Mouse (Mus musculus) adrenal gland, adult 8-10 months (tissue): Measurements from ENCODE around the gene Zfp148. TPM values are rescaled to one million over a fixed set of nuclear protein-coding genes. Genes with fewer than 3 reads are reported as not detected.
"Not testable (repeated sequence)": the region's sequence is repeated elsewhere in the genome, so short reads cannot be mapped to it uniquely, and the experiment has no call there.

Source experiments
- DNase-seq: peaks from one replicate; pipeline ENCODE4 v3.0.0; 2022
- total RNA-seq, 4 experiments: library from RNA; stranded (reverse); gene quantifications; 2 replicates each; pipeline ENCODE4 v1.2.4; 2022

Gene Zfp148
- total RNA-seq, 4 experiments from 2014 or later, result 52.2 to 82.0 (median 73.8) TPM

DNA sequence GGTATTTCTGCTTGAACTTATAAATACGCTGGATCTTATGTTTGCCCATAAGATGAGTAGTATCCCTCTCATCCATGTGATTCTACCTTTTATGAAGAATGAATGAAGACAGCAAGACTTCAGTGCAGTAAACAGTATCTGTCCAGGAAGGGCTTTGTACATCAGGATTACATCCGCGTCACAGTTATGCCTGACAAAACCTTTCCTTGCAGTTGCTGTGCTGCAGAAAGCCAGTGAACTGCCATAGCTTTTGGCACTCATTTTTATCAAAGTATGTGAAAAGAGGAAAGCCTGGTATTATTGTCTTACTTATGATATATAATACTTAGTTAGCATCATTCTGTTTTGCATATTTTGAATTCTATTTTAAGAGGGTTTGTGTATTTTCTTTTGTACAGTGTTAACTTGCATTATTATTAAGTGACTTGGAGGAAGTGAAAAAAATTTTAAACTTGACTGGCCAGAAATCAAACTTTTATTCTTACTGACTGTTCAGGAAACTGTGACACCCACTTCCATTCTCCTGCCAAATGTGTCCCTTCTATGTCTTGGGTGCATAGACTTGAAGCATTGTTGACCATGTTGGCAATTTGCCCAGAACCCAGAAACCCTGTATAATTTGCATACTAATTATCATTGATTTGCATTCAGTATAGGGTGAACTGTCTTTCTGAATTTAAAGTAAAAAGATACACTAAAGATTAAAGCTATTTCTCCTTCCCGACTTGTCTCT, 84.0 kb downstream of the Zfp148 start:
- no peak for DNase-seq

DNA sequence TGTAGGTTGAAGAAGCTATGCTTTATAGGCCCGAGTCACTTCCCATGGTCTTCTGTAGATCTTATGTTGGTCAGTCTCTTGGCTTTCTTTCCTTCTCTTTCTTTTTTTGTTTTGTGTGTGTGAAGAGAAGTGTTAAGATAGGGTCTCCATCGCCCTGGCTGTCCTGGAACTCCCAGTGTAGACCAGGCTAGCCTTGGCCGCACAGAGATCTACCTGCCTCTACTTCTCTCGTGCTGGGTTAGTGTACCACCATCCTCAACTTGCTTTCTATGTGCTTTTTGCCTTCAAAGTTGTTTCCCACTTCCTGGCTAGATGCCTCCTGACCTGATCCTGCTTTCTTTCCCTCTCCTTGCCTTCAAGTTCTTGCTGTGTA, 84.6 kb downstream of the Zfp148 start:
- DNase-seq, result no peak

DNA sequence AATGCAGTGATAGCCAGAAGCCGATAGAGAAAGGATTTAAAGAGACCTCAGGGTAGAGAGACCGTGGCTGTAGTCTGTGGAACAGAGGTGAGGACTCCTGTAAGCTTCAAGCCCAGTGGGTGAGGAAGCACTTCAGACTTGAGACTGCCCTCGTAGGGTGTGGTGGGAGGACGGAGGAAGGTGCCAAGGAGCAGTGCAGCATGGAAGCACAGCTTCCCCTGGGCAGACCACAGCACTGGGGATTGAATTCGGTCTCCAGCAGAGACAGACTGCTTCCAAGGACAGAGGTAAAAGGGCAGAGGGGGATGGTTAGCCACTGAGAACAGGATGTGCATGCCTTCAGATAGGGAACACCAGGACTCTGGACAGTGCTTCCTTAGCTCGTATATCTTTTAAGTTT, 86.8 kb downstream of the Zfp148 start:
- no peak for DNase-seq

DNA sequence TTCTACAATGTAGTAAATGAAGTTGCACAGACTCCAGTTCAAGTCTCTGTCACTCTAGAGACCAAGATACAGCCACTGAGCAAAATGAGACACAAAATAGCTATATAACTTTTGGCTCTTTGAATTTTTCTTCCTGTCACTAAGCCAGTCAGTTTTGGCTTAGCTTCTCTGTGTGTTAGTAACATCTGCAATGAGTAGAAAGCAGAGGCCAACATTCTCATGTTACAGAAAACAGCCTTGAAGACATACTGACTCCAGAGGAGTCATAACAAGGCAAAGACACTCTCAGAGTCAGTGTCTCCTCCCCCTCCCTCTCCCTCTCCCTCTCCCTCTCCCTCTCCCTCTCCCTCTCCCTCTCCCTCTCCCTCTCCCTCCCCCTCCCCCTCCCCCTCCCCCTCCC, 89.3 kb downstream of the Zfp148 start:
- DNase-seq, result no peak

DNA sequence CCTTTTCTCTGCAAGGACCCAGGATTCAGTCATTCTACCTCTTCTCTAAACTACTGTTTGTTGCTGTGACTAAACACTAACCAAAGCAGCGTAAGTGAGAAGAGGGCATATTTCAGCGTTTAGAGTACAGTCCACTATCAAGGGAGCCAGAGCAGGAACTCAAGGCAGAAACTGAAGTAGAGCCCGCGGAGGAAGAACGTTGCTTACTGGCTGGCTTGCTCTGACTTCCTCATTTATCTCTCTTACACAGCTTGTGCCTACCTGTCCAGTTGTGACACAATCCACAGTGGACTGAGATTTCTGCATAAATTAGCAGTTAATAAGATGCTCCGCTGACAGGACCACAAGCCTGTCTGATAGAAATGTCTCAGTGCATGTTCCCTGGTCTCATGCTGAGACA, 93.7 kb downstream of the Zfp148 start:
- DNase-seq, result no peak

DNA sequence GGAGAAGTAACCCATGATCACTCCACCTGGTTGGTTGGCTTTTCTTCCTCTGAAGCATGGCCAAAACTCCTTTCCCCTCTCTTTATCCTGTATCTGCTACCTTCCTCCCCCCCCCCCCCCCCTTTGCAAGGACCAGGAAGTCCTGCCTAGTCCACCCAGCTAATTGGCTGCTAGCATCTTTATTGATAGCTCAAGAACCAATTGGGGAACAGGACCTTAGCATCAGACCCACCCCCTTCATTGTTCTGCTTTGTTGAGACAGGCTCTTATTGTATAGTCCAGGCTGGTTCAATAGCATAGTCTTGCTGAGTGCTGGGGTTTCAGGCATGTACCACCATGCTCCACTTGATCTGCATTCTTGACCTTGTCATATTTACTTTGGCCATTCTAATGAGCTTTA, 99.3 kb downstream of the Zfp148 start:
- no peak for DNase-seq

DNA sequence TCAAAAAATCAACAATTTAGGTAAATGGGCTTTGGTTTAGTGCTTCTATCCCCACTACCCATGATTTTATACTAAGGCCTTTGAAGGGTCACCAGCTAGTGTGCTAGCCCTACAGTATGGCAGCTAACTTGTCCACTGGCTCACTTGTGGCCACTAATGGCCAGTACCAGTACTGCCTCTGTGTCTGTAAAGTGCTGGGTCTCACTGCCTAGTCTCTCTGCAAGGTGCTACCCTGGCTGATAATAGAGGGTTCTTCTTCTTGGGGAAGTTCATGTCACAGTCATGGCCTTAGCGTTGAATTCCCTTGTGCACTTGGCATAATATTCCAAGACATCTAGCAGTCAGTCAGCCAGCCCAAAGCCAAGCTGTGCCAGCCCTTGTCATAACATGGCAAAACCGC, 100.5 kb downstream of the Zfp148 start:
- no peak for DNase-seq

DNA sequence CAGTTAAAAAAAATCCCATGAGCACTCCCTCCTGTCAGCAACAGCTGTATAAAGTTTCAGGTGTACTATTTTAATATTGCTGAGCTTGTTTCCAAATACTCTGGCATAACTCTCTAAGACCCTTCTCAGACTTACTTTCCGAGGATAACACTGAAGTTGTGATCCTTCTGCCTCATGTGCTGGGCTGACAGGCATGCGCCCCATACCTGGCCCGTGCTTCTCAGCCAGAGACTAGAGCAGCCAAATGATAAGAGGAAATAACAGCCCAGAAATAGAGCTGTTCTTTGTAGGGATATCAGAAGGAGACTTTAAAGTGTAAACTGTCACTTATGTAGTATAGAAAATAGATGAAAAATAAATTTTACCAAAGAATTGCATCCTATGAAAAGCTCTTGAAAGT, 101.7 kb downstream of the Zfp148 start:
- DNase-seq, result no peak

DNA sequence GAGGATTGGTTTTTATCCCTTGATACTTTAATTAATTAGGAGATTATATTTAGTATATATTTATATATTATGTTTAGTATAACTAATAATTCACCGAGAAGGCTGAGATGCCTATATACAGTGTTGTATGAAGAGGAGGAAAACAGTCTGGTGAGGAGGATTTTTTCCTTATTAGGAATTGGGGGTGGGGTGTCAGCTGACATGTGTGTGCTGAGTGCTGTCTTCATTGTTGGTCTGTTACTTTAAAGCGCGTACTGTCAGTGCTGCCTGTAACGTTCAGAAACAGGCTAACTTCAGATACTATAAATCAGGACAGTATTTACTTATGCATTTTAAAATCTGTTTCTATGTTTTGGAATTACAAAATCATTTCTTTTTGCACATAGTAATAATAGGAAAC, 107.1 kb downstream of the Zfp148 start:
- no peak for DNase-seq

DNA sequence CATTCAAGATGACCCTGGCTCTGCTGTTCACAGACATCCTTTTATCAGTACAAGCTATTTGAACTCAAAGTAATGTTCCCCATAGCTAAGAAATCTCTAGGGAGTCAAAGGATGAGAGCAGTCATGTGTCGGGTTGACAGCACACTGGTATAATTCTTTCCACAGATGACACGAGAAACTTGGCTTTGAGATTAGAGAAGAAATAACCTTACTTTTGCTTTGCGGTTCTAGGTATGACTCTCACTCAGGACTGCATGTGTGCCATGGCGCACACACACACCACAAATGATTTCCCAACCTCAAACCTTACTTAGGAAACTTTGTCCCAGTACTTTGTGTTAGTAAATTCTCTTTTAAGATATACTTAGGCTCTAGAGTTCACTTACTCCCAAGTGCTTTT, 113.7 kb downstream of the Zfp148 start:
- no peak for DNase-seq

DNA sequence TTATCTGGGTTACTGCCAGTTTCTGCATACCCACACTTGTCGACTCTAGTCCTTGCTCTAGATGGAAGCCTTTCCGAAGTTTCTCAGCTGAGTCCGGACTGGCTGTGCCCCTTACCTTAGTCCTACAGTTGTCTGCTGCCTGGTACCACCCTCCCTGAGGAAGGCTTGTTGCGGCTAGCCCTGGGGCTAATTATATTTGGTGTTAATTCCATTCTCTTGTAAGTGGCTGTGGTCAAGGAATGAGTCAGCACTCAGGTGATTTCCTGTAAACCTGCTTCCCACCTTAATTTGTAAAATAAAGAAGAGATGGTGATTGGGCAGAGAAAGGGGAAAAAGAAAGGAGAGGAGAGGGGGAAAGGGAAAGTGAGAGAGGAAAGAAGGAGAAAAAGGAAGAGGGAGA, 127.4 kb downstream of the Zfp148 start:
- DNase-seq, result no peak

DNA sequence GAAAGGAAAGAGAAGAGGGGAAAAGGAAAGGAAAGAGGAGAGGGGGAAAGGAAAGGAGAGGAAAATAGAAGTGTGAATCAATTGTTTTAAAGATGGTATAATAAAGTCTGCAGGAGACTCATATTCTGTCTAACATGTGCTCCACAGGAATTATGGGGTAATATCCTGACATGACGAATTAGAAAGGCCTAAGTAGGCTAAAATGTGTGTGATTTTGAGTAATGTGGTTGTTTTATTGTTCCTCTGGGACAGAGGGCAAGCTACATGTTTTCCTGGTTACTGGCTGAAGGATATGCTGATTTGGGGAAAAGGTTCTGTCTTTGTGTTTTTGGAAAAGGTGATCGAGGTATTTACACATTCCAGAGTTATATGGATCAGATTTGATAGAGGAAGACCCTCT, 128.6 kb downstream of the Zfp148 start:
- DNase-seq, result not testable (repeated sequence)

DNA sequence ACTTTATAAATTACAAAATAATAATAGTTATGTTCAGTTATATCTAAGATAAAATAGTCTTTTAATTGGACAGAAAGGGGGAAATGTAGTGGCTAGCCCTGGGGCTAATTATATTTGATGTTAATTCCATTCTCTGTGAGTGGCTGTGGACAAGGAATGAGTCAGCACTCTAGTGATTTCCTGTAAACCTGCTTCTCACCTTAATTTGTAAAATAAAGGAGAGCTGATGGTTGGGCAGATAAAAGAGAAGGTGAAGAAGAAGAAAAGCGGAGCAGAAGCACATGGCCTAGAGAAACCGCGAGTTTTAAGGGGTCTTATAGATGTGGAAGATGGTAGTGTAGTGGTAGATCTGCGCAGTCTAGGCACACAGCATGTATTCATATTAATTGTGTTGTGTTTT, 130.2 kb downstream of the Zfp148 start:
- not testable (repeated sequence) for DNase-seq

DNA sequence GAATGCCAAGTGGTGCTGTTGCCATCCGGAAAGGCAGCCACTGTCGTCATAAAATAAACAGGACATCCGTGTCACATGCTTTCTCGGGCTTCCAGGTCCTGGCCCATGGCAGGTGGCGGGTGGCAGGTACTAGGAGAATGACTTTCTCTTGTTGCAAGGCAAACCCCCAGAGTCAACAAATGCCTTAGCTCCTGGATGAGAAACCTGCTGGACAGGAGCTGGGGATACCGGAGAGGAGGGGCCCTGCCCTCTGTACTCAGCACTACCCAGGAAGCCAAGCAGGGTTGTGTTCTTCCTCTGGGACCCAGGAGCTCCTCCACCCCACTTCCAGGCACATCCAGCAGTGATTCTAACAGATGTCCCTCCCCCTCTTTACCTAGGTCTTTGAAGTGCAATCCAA, 131.9 kb downstream of the Zfp148 start:
- no peak for DNase-seq

DNA sequence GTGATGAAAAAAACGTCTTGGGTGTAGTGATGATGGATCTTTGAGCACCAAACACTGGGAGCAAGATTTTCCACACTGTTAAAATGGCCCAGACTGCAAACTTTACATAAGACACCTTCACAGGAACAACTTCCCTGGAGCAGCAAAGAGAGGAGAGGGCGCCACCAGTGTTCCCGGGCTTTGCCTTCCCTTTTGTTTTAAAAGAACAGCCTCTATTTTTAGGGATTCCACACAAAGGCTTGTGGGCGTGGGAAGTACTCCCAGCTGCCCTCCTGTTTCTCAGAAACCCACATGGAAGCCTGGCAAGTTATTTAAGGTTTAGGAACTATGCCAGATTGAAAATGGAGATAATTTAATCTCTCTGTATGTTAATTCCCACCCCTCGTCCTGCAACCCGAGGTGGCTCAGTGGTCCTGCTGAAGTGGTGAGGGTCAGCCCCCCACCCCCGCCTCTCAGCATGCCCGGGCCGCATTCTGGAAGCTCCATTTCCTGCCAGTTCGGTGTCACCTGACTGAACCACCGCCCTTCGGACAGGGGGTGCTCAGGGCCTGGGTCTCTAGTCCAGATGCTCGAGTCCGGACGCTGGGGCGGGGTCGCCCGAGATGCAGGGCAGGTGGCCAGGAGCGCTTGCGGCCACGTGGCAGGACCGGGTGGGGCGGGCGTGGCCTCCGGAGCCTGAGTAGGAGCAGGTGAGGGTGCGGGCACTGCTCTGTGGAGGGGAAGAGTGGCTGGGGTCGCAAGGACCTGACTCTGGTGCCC, 136.3 kb downstream of the Zfp148 start, which contains the start of gene Slc12a8:
Gene Slc12a8 (plus strand): TSS at position 522 of the 759 bp plus-strand sequence.
- no peak for DNase-seq

DNA sequence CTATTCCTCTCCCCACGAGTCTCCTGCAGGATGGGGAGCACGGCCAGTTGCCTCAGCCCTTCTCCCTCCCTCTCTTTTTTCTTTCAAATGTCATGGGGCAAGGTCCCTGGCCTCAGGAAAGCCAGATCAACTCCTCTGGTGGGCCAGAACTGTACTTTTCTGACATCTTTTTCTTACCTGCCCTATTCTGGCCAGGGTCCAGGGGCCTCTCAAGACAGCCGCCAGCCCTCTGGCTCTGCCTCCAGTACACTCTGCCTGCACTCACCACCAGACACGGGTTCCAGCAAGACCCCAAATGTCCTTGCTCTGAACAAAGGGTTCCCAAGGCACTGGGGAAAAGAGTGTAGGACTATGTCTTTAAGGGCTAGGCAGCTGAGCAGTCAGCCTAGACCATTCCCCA, 137.0 kb downstream of the Zfp148 start:
- DNase-seq, result no peak

DNA sequence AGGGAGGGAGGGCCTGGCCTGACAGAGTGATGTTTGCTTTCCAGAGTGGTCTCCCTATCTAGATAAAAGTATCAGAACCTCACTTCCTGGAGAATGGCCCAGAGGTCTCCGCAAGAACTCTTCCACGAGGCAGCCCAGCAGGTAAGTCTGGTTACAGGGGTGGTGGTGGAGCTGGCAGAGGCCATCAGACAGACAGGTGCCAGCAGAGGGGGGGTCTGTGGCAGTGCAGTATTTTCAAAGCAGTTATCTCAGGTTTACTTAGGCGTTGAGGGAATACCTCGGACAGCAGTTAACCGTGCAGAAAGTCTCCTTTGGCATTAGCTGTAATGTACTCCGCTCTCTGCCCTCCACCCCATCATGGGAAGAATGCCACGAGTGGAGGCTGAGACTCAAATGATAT, 137.6 kb downstream of the Zfp148 start:
- DNase-seq, result no peak

DNA sequence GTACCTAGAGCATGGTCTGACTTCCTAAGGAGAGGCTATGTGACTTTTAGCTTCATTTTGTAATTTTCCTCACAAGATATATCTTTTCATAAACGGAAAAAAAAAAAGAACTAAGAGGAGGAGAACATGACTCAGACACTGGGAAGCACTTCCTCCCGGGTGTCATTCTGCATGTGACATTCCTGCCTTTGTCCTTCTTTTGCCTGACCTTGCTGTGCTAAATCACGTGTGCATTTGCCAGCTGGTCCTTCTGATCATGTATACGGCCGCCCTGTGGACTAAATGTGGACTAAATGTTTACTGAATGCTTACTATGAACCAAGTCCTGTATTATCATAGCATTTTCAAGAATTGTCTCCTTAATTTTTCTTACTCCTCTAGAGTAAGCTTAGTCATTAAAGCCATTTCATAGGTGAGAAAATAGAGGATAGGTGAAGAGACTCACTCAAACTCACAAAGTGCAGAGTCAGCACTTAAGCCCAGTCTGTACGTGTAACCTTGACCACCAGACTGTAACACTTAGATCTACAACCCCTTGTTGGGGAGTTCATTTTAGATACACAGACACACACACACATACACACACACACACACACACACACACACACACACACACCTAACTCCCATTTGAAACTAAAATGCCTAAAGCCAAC, 139.4 kb downstream of the Zfp148 start:
- peak; percentile 31 for DNase-seq

DNA sequence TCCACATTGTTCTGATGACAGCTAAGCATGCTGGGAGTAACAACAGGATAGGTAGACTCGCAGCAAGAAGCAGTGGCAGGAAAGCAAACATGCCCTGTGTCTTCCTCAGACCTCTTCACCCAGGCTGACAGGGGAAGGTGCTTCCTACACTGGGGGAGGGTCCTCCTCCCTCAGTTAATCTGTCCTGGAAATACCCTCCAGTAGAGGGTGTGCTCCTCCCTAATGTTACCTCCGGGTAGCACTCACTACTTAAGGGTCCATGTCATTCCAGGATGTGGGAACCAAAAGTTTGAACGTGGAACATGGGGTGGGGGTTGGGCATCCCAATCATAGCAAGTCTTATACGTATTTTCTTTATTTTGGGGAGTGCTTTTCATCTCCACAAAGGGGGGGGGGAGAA, 141.9 kb downstream of the Zfp148 start:
- DNase-seq, result no peak

DNA sequence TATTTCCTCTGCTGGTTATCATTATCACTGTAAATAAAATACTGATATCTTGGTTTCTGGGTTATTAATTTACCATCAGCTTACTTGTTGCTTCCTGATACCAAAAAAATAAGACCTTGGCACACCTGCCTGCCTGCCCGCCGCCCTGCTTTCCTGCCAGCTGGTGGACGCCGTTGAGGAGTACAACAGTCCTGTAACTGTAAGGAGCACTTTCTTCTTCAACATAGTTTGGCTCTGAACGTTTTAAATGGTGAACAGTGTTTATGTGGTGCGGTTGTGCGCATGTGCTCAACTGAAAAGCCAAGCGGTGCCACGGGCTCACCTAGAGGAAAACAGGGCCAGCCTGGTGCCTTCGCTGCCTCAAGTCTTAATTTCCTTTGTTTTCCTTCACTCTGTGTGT, 142.9 kb downstream of the Zfp148 start:
- DNase-seq, result no peak

DNA sequence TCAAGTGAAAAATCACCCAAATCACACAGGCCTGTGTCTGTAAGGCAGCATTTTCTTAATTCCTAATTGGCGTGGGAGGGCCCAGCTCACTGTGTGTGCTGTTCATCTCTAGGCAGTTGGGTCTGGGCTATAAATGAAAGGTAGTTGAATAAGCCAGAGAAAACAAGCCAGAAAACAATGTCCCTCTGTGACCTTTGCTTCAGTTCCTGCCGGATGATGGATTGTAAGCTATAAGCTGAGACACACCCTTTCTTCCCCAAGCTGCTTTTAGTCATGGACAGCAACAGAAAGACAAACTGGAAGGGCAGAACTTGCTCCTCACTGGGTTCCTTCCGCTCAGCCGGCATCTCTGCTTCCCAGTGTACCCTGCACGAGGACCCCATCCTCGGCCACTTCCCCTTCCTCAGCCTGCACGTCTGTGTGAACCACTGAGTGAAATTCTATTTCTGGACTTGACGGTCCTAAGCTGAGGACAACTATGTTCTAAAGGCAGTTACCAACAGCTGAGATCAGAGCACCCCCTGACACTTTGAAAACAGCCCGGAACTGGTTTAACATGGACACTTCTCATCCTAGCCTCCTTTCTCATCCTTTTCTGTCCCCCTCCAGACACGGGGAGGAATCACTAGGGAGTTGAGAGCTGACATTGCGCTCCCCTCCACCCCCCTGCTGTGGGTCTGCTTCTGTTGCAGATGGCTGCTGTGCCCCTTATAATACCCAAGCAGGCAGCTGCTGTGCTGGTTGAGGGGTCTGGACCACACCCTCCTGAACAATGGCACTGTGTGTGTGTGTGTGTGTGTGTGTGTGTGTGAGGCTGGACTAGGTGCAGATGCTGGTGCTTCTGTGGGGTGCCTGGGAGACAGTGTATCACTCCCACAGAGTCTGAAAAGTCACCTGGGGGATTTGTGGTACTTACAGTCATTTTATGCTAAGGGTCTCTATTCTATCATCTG, 149.1 kb downstream of the Zfp148 start:
- DNase-seq, result no peak

DNA sequence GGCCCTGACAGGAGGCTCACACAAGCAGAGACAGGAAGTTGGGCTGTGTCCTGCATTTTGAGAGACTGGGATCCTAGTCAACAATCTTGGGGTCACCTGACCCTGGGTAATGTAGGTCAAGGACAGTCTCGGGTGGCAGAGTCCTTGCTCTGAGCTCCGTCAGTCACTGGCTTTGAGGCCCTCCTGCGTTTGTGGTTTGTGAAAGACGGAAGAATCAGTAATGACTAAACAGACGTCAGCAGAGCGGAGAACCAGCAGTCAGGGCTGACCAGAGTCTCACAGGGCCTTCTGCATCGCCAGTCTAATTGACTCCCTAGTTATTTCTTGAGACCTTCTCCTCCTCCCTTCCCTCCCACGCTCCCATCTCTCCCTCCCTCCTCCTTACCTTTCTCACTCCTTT, 150.5 kb downstream of the Zfp148 start:
- DNase-seq, result peak; percentile 23

DNA sequence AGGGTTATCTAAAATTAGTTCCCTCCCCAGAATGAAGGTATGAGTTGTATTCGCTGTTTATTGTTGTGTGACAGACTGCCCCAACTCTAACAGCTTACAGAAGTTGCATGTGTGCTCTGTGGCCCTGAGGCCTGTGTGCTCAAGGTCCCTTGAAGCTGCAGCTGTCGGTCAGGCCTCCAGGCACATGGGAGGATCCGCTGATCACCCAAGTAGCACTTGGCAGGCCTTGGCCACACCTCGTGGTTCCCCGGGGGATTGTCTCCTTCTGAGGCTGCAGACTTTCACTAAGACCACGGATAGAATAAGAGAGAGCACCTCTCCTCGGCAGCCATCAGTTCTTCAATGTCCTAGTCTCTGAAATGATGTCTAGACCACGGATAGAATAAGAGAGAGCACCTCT, 155.8 kb downstream of the Zfp148 start:
- DNase-seq, result peak; percentile 19
